Mouse (Mus musculus) thymus, postnatal 10 days (tissue): ENCODE measurements around the gene 1110032A03Rik.

Experiments used
- DNase-seq, 2 experiments: peaks; one replicate each; pipeline ENCODE4 v3.0.0; 2021; ENCODE audit warnings: low spot score in 2 of 2

The 1110032A03Rik gene

DNA sequence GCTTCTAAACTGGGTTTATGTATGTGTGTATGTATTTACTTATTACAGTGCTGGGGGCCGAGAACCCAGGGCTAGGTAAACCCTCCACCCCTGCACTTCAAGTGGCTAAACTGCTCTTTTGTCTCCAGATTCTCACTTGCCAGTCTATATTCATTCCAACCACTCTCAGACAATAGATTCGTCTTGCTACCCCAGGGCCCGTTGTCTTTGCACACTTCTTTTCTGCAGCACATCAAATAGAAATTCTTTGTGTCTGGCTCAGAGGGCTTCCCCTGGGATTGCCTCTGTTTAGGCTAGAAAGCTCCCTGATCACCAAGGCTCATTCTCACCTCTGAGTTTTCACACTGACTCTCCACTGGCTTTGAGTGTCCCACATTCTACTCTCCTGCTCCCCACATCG is 42.8 kb downstream of the 1110032A03Rik start:
- no peak for DNase-seq

DNA sequence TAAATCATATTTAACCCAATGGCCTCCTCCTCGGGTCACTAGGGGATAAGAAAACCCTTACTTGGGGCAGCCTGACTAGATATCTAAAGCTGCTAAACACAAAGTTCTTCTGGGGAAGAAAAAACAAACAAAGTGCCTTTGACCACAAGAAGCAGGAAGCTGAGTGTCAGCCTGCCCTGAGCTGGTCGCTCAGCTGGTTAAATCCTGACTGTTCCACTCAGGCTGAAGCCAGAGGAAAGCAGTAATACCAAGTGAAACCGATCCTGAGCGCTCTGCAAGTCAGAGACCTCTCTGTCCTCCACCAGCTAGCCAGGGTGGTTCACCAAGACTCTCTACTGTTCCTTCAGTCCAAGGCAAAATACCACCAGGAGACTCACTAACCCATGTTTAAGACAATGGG is 45.7 kb downstream of the 1110032A03Rik start:
- no peak for DNase-seq

DNA sequence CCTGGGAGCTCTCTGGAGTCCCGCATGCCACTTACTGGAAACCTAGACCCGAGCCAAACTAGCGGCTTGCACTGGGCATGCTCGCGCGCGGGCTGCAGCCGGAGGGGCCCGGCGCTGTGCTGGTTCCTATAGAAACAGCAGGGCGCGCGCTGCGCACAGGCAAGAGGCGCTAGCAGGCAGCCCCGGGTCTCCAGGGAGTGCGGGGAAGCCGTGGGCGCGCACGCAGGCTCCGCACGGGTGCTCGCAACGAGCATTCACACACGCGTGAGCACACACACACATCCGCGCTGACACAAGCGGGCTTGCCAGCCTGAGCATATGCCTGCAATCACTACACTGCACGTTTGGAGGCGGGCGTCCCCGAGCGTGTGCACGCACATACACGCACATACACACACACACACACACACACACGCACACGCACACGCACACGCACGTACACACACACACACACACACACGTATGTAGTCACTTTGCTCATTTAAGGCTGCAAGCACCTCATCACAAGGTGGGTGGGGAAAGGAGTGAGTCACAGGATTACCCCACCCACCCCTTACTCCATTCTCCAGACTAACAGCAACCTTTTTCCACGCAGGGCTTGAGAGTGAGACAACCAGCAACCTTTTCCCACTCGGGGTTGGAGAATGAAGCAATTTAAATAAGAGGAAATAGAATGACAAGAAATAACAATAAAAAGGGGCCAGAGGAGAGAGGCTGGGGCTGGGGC is 47.2 kb downstream of the 1110032A03Rik start:
- peak; percentile 13 to 28 for DNase-seq

DNA sequence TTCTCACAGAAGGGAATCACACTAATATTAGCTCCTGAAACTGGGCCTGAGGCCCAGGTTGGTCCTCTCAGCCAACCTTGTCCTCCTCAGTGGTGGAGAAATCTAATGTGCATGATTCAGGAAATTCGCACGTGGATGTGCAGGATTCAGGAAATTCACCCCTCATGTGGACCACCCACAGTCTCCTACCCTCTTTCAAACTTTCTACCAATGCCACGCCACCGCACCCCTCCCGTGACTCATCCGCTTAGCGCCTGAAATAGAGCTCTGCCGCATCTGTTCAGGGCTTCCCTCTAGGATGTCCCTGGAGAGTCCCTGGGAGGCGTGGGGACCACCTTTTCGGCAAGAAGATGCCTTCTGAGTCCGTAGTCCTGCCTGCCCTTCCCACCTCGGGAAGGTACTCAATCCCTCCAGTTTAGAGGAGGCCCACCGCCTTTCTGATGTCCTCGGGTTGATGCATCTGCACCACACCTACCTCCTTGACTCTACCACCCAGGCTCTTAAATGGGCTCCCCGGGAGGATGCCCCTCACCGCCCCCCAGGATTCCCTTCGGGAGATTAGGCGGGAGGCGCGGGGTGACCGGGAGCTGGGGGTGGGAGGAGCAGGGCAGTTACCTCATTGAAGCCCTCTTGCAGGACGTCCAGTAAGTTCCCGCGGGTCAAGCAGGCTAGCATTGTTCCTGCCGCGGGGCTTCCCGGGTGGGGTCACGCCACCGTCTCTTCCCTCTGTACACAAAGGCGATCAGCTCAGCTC is 48.0 kb downstream of the 1110032A03Rik start:
- no peak for DNase-seq

DNA sequence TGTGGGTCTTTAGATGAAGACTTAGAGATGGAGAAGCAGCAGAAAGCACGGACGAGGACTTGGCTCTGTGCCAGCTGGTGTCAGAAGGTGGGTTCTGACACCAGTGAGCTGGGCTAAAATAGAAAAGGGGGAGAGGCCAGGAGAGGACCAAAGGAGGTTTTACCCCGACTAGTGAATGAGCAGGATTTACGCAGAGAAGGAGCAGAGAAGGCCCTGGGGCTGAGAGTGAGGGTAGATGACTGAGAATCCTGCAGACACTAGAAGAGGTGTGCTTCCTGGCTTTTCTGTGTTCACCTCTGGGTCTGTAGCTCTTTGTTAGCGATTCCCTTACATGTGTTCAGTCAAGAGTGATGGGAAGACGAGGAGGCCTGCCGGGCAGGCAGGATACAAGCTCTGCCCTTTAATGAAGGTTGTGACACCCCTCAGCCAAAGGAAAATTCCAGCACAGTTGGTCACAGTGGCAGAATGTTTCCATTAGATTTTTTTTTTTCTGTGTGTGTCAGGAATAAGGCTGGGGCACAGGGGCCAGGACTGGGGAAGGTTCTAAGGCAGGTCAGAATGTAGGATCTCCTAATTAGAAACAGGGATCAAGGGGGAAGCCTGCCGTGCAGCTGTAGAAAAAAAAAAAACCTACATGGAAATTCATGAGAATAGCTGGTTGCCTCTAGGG is 49.3 kb downstream of the 1110032A03Rik start:
- no peak for DNase-seq

DNA sequence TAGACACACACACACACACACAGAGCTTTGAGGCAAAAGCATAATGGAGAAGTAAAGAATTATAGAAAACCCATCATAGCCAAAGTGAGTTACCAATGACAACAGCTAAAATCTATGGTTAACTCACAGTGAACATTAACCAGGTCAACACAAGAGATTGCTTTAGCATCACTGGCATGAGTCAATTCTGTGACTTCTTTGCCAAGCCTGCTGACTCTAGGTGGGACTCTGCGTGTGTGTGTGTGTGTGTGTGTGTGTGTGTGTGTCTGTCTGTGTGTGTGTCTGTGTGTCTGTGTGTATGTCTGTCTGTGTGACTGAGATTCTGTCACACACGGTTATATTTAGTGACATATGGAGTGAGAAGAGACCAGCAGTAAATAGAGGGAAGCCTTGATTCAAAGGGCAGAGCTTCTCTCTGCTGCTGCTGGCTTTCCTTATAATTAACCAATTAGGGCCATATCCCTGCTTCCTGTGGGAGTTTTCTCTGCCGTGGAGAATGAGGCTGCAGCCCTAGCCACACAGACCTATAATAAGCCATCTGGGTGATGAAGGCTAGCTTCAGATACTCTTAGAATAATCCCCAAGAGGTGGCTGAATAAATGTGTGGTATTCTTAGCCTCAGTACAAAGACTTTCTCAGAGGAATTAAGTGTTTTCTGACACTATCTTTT is 50.5 kb downstream of the 1110032A03Rik start:
- DNase-seq: no peak

DNA sequence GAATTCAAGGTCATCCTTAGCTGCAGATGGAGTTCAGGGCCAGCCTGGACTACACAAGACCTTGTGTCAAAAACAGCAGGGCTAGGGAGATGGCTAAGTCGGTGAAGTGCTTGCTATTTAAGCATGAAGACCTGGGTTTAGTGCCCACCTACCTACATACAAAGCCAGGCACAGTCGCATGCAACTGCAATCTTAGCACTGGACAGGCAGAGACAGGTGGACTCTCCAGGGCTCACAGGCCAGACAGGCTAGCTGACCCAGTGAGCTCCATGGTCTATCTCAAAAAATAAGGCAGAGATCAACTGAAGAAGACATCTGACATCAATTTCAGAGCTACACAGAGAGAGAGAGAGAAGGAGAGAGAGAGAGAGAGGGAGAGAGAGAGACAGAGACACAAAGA is 51.2 kb downstream of the 1110032A03Rik start:
- DNase-seq: no peak

DNA sequence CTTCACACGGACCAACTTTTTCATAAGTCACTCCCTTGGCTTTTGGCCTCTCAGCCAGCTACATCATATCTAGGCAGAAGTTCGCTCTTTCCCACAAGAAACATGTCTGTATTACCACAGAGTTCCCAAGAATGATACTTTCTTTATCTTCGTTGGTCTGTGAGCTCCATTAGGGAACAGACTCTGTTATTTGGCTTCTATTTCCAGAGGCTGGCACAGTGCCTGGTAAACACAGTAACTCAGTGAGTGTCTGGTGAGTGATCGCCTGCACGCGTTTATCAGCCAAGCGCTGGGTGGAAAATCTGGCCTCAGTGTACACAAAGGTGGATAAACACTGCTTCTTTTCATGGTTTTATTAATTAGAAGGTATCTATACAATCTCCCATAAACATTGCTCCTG is 51.9 kb downstream of the 1110032A03Rik start:
- no peak for DNase-seq

DNA sequence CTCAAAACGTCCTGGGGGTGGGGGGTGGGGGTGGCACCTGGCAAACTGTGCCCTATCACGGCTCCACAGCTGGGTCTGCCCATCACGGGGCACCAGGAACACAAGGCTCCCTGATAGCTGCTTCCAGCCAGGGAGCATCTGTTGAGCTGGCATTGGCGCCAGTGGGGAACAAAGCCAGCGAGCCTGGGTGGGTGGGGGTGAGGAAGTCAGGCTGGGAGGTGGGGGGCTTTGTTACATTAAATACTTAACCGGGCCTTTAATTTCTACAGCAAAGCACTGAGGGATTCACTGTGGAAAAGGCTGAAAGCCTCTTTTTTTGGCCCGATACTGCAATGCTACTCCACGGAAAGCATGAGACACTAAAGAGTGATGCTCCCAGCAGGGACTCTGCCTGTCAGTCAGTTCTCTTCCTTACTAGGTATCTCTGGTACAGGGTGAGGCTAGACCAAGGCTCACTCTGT is 52.8 kb downstream of the 1110032A03Rik start:
- no peak for DNase-seq

DNA sequence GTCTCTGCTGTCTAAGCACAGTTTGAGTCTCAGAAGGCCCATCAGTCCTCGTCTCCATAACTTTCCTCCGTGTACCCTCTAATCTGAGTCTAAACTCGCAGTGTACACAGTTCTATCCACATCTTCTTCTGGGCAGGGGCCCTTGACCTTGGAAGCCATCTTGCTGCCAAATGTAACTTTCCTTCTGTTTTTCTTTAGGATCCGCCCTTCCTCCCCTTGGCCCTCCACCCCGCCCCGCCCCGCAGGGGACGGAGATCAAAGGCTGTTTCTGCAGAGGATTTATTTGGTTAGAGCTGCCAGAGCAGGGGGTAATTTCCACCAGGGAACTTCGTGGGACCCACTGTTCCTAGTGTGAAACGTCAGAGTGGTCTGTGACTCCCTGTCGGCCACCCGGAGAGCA is 54.3 kb downstream of the 1110032A03Rik start:
- DNase-seq: no peak

DNA sequence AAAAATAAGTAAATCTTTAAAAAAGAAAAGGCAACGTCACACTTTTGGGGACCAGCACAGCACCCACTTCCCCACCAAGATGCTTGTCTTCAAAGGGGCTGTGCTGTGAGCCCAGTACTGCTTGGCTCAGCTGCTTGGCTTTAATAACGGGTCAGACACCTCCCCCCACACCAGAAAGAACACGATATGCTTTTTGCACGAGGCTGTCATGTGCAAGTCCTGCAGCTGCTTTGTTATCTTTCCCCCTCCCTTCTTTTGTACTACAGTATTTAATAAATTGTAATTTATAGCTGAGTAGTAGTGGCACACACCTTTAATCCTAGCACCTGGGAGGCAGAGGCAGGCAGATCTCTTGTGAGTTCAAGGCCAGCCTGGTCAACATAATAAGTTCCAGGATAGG is 56.4 kb downstream of the 1110032A03Rik start:
- DNase-seq: no peak

DNA sequence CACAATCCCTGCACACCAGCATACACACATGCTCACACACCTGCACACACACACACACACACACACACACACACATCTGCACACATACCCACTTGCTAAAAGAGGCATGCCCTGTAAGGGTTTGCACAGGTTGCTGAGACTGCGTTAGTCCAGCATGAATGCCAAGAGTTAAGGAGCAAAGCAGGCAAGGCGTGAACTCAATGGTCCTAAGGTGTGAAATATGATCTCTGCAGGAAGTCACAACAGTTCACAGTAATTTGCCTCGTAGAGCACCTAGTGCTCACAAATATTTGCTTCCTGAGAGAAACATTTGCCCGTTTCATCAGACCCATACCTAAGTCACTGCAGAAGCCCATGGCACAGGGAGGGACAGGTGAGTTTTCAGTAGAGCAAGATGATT is 61.1 kb downstream of the 1110032A03Rik start:
- no peak for DNase-seq
